Mouse (Mus musculus) E14TG2a.4 (cell line): Measurements from ENCODE around the gene Yipf3.

Experiments used
- H3K27me3 ChIP-seq: 2 replicates; pipeline ENCODE4 v1.6.1; 2014; ENCODE audit warnings: low read length, control low read depth; ENCODE audit not compliant: insufficient read depth
- H3K36me3 ChIP-seq: 2 replicates; pipeline ENCODE4 v1.6.1; 2014; ENCODE audit warnings: low read length, control low read depth; ENCODE audit not compliant: insufficient read depth
- H3K4me1 ChIP-seq: replicated peaks from 2 replicates; pipeline ENCODE4 v1.6.1; 2014; ENCODE audit warnings: low read depth, low read length, control low read depth
- H3K4me3 ChIP-seq: replicated peaks from 2 replicates; pipeline ENCODE4 v1.5.1; 2014; ENCODE audit warnings: mild to moderate bottlenecking, low read length
- H3K9me3 ChIP-seq: 2 replicates; pipeline ENCODE4 v1.6.1; 2014; ENCODE audit warnings: low read length, control low read depth
- CTCF ChIP-seq: conservative IDR thresholded peaks from 2 replicates; pipeline ENCODE4 v1.5.1; 2014; ENCODE audit warnings: low read length
- NANOG ChIP-seq: IDR thresholded peaks from 2 replicates; pipeline ENCODE4 v1.6.1; 2014; ENCODE audit warnings: borderline replicate concordance, low read length, mixed read lengths
- POU5F1 ChIP-seq: IDR thresholded peaks from 2 replicates; pipeline ENCODE4 v1.6.1; 2014; ENCODE audit warnings: low read length, borderline replicate concordance

Gene Yipf3

GRCm38 (mm10) chr17:46262201-46262694 is 14.4 kb downstream of the Yipf3 start:
- Histone ChIP-seq H3K27me3 (no peaks in the 10 kb centered on the region), H3K9me3 (no peaks in the 10 kb centered on the region), H3K4me3 (no peak overlapping the region), H3K36me3 (peaks cover 95% of the 10 kb centered on the region), H3K4me1 (peaks cover 80% of the 10 kb centered on the region)
- no peak for TF ChIP-seq CTCF
- TF ChIP-seq POU5F1 = no peak
- no peak for TF ChIP-seq NANOG

DNA sequence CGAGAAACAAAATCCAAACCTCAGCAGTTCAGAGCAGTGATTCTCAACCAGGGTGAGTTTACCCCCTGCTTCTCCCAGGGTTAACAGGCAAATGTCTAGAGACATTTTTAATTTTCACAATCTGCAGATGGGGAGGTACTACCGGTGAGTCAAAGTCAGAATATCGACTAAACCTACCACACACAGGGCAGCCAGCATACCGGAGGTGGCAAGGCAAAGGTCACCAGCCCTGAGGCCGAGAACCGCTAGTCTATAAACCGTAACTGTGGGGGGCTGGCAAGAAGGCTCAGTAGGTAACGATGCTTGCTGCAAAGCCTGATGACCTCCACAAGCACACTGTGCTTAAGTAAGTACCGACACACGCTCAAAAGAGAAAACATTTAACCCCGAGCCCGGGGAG is 17.6 kb downstream of the Yipf3 start:
- peaks cover 79% of the 10 kb centered on the region for H3K4me1 ChIP-seq
- H3K27me3 ChIP-seq = no peaks in the 10 kb centered on the region
- H3K9me3 ChIP-seq = no peaks in the 10 kb centered on the region
- H3K36me3 ChIP-seq = peaks cover 92% of the 10 kb centered on the region
- TF ChIP-seq CTCF (no peak), POU5F1 (no peak), NANOG (no peak)
- no peak overlapping the region for H3K4me3 ChIP-seq

DNA sequence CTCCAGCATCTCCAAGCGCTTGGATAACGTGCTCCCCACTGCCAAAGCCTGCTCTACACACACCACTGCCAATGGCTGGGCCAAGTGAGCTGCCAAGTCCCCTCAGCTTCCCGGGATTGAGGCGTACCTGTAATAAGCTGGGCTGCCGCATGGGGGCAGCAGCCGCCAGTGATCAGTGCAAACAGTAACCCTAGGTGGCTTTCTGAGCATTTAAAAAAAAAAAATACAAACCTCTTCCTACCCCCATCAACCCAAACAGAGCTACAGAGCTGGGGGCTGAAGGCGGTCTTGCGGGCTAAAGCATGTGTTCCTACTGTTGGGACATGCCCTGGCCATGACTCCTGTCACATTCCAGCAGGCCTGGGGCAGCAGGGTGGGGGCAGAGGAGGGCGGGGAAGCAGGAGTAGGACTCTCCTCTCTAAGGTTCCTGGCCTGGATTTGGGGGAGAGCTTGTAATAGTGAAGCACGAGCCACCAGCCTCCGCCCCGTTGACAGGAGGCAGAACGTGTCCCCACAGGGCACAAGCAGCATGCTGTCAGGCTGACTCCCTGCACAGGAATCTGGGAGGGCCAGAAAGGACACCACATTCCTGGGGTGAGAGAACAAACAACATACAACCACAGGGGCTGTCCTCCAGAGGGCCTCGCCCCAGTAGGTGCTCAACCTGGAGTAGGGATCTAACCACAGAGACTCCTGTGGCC is 18.2 kb downstream of the Yipf3 start:
- Histone ChIP-seq H3K9me3 (no peaks in the 10 kb centered on the region), H3K4me3 (0 out of 2 replicates have a peak overlapping the region, but pooled peaks have one; percentile 17), H3K36me3 (peaks cover 92% of the 10 kb centered on the region), H3K27me3 (no peaks in the 10 kb centered on the region), H3K4me1 (peaks cover 79% of the 10 kb centered on the region)
- no peak for TF ChIP-seq NANOG
- TF ChIP-seq CTCF = peak; percentile 79

GRCm38 (mm10) chr17:46266986-46267385 is 19.1 kb downstream of the Yipf3 start:
- 0 out of 2 replicates have a peak overlapping the region, but pooled peaks have one; percentile 20 for H3K4me3 ChIP-seq
- H3K4me1 ChIP-seq = peaks cover 79% of the 10 kb centered on the region
- TF ChIP-seq NANOG = no peak
- TF ChIP-seq CTCF = no peak
- TF ChIP-seq POU5F1 = no peak
- H3K9me3 ChIP-seq = no peaks in the 10 kb centered on the region
- no peaks in the 10 kb centered on the region for H3K27me3 ChIP-seq
- peaks cover 92% of the 10 kb centered on the region for H3K36me3 ChIP-seq

- TF ChIP-seq CTCF (no peak), NANOG (no peak), POU5F1 (no peak)
- 0 out of 2 replicates have a peak overlapping the region, but pooled peaks have one; percentile 20 for H3K4me3 ChIP-seq
These were observed 19.6 kb downstream of the Yipf3 start for GRCm38 (mm10) chr17:46267511-46267910.

DNA sequence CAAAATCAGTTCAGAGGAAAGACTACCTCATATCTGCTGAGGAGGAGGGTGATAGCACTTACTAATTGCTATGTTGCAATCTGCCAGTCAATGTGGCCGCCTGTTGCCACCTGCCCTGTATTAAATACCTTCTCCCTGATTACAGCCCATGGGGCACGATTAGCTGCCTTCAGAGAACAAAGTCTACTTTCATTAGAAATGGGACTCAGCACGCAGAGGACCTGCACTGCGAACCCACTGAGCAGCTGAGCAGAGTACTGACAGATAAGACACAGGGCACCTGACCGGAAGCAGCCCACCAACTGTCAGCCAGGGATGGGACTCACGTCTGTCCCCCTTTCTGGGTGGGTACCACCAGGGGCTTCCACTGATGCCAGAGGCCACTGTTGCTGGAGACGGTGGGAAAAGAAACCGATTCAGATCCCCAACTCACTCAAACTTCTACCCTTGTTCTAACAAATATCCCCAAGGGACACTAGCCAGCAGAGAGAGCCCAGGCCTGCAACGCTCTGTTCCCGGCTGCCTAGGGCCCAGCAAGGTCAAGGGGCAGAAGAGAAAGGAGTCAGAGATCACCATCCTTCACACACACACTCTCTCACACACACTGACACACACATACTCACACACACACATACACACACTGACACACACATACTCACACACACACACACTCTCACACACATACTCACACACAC is 20.3 kb downstream of the Yipf3 start:
- H3K4me3 ChIP-seq = no peak overlapping the region
- no peaks in the 10 kb centered on the region for H3K27me3 ChIP-seq
- no peaks in the 10 kb centered on the region for H3K9me3 ChIP-seq
- TF ChIP-seq CTCF = no peak
- TF ChIP-seq NANOG = no peak
- no peak for TF ChIP-seq POU5F1
- peaks cover 92% of the 10 kb centered on the region for H3K36me3 ChIP-seq
- peaks cover 82% of the 10 kb centered on the region for H3K4me1 ChIP-seq

More at GRCm38 (mm10) chr17:46267511-46267910, 19.6 kb downstream of the Yipf3 start:
- Histone ChIP-seq H3K9me3 (no peaks in the 10 kb centered on the region), H3K4me1 (peaks cover 77% of the 10 kb centered on the region), H3K27me3 (no peaks in the 10 kb centered on the region), H3K36me3 (peaks cover 92% of the 10 kb centered on the region)

GRCm38 (mm10) chr17:46269771-46270534 is 22.1 kb downstream of the Yipf3 start:
- TF ChIP-seq NANOG (no peak), POU5F1 (no peak), CTCF (no peak)
- Histone ChIP-seq H3K4me3 (no peak overlapping the region; the same call in 1 of the 2 replicates), H3K27me3 (no peaks in the 10 kb centered on the region), H3K9me3 (no peaks in the 10 kb centered on the region), H3K36me3 (peaks cover 91% of the 10 kb centered on the region), H3K4me1 (peaks cover 93% of the 10 kb centered on the region)

GRCm38 (mm10) chr17:46272058-46272457 is 24.2 kb downstream of the Yipf3 start:
- H3K4me1 ChIP-seq = peaks cover 87% of the 10 kb centered on the region
- TF ChIP-seq NANOG (no peak), POU5F1 (no peak), CTCF (no peak)
- no peaks in the 10 kb centered on the region for H3K27me3 ChIP-seq
- peaks cover 91% of the 10 kb centered on the region for H3K36me3 ChIP-seq
- no peak overlapping the region for H3K4me3 ChIP-seq
- no peaks in the 10 kb centered on the region for H3K9me3 ChIP-seq
